Mouse (Mus musculus) kidney, embryonic 14.5 days (tissue): ENCODE results near the gene Steap3. TPM values are rescaled to one million over a fixed set of nuclear protein-coding genes. Genes with fewer than 3 reads are reported as not detected.

Experiments
- ATAC-seq: fragments of 200-750 bp; cut with Nextera tagmentation; 2 replicates; pipeline ENCODE4 v1.8.0; 2017; ENCODE audit warnings: moderate number of reproducible peaks, mild to moderate bottlenecking, moderate TSS enrichment, moderate library complexity; ENCODE audit not compliant: low FRiP score, low TSS enrichment
- H3K27ac ChIP-seq: fragments of 300-500 bp; sonication (generic); 2 replicates; pipeline ENCODE4 v1.5.1; 2014; ENCODE audit warnings: low read depth, mild to moderate bottlenecking, low read length, moderate library complexity, mixed read lengths
- H3K27me3 ChIP-seq: fragments of 300-500 bp; sonication (generic); 2 replicates; pipeline ENCODE4 v1.6.1; 2014; ENCODE audit warnings: mild to moderate bottlenecking, low read length; ENCODE audit not compliant: control insufficient read depth, insufficient read depth
- H3K36me3 ChIP-seq: fragments of 300-500 bp; sonication (generic); 2 replicates; pipeline ENCODE4 v1.6.1; 2014; ENCODE audit warnings: low read length, mixed read lengths; ENCODE audit not compliant: control insufficient read depth, insufficient read depth
- H3K4me1 ChIP-seq: fragments of 300-500 bp; sonication (generic); 2 replicates; pipeline ENCODE4 v1.6.1; 2014; ENCODE audit warnings: low read length, mixed read lengths; ENCODE audit not compliant: control insufficient read depth, insufficient read depth
- H3K4me2 ChIP-seq: fragments of 300-500 bp; sonication (generic); replicated peaks from 2 replicates; pipeline ENCODE4 v1.6.1; 2014; ENCODE audit warnings: low read depth, mild to moderate bottlenecking, low read length
- H3K4me3 ChIP-seq: fragments of 300-500 bp; sonication (generic); 2 replicates; pipeline ENCODE4 v1.5.1; 2014; ENCODE audit warnings: mild to moderate bottlenecking, low read length
- H3K9ac ChIP-seq: fragments of 300-500 bp; sonication (generic); 2 replicates; pipeline ENCODE4 v1.6.1; 2014; ENCODE audit warnings: low read depth, mild to moderate bottlenecking, low read length, moderate library complexity
- H3K9me3 ChIP-seq: fragments of 300-500 bp; sonication (generic); 2 replicates; pipeline ENCODE4 v1.6.1; 2016; ENCODE audit warnings: low read length; ENCODE audit not compliant: control insufficient read depth
- WGBS: fragments of 180-500 bp; shearing (Covaris S2); extraction: QIAGEN DNeasy Blood & Tissue Kit; methylation state at CpG from one replicate; pipeline ENCODE4 v1.1.7; 2014; 5-methylcytosine and 5-hydroxymethylcytosine counted together
- polyA plus RNA-seq: library from polyadenylated mRNA; unstranded; fragments of >200 nt; fragmentation: Nextera tagmentation; extraction: Ambion mirVana; gene quantifications from 2 replicates; pipeline ENCODE4 v1.2.1, GENCODE M21; 2014

Steap3 gene
- polyA plus RNA-seq, 1 experiment from 2014 or later = 2.2 TPM

DNA sequence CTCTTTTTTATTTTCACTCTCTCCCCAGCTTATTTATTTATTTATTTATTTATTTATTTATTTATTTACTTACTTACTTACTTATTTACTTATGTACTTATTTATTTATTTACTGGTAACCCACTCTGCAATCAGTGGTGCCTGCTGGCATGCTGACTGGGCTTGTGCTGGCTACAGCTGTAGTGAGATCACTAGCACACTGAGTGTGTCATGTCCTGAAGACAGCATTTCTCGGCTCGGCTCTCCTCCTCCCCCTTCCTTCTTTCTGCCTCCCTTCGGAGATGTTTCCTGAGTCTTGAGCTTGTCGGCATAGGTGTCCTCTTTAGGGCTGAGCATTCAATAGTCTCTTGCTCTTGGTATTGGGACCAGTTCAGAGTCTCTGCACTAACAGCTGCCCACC, 73.6 kb downstream of the Steap3 start:
- Histone ChIP-seq H3K36me3 (no peaks in the 10 kb centered on the region), H3K9me3 (no peaks in the 10 kb centered on the region), H3K4me3 (no peak overlapping the region), H3K27ac (no peak overlapping the region), H3K4me2 (no peak overlapping the region), H3K4me1 (no peaks in the 10 kb centered on the region), H3K9ac (no peak overlapping the region), H3K27me3 (no peaks in the 10 kb centered on the region)
- WGBS = 80% methylated on average over 4 of the region's 4 CpGs
- ATAC-seq = no peak

DNA sequence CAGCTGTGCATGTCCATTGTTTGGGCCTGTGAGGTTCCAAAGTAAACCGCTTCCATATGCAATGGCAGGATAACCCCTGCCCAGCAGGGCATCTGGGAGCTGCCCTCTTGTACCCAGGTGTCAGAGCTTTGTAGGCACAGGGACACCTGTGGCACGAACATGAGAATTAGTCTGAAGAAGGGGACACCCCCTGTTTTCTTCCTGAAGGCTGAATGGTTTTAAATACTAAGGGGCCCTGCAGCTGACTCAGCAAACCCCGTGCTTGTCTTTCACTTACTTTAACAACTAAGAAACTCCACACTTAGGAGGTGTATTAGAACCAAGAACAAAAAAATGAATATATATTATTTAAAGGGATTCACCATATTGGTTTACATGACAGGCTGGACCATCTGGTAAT, 74.4 kb downstream of the Steap3 start:
- 70% methylated on average over 3 of the region's 3 CpGs for WGBS
- no peaks in the 10 kb centered on the region for H3K27me3 ChIP-seq
- H3K4me1 ChIP-seq = no peaks in the 10 kb centered on the region
- no peaks in the 10 kb centered on the region for H3K9me3 ChIP-seq
- no peak overlapping the region for H3K27ac ChIP-seq
- no peak overlapping the region for H3K4me2 ChIP-seq
- H3K36me3 ChIP-seq = no peaks in the 10 kb centered on the region
- no peak overlapping the region for H3K9ac ChIP-seq
- ATAC-seq = no peak
- H3K4me3 ChIP-seq = no peak overlapping the region

GRCm38 (mm10) chr1:120197189-120197588, 75.3 kb downstream of the Steap3 start:
- WGBS = 20% methylated on average over 5 of the region's 5 CpGs
- H3K4me1 ChIP-seq = no peaks in the 10 kb centered on the region
- no peak overlapping the region for H3K4me2 ChIP-seq
- no peaks in the 10 kb centered on the region for H3K27me3 ChIP-seq
- no peak overlapping the region for H3K9ac ChIP-seq
- no peak overlapping the region for H3K4me3 ChIP-seq
- ATAC-seq = peak; percentile 78
- H3K36me3 ChIP-seq = no peaks in the 10 kb centered on the region
- H3K27ac ChIP-seq = no peak overlapping the region
- no peaks in the 10 kb centered on the region for H3K9me3 ChIP-seq

DNA sequence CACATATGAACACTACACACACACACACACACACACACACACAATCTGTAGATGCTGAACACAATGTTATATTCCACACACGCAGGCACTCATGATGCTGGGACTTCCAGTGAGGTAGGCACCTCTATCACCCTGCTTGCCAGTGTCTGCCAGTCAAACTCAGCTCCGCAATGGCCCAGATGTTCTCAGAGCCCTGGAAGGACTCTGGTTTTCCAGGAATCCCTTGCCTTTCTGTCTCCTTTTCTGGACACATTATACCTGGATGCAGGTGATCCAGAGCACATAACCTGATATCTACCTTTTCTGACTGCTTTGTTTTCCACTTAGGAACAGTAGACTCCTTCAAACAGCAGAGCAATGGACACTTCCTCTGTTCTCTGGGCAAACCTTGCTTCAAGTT, 75.8 kb downstream of the Steap3 start:
- WGBS = 92% methylated on average over 2 of the region's 2 CpGs
- Histone ChIP-seq H3K9me3 (no peaks in the 10 kb centered on the region), H3K27ac (no peak overlapping the region), H3K27me3 (no peaks in the 10 kb centered on the region), H3K9ac (no peak overlapping the region), H3K36me3 (no peaks in the 10 kb centered on the region), H3K4me2 (no peak overlapping the region), H3K4me3 (no peak overlapping the region), H3K4me1 (no peaks in the 10 kb centered on the region)
- no peak for ATAC-seq

DNA sequence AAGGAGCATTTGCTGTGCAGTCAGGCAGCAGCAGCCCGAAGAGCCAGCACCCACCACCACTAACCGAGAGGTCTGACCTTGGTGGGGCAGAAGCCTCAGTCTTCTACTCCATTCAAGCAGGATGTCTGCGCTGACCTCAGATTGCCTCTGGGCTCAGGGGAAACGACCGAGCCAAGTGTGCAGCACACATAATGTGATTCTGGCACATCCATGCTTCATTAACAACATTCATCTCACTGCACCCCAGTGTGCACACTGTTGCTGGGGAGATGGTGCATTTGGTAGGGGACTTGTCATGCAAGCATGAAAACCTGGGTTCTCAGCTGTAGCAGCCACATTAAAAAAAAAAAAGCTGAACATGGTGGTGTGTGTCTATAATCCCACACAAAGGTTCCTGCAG, 76.6 kb downstream of the Steap3 start:
- peaks cover 4% of the 10 kb centered on the region; the same call in 1 of the 2 replicates for H3K9me3 ChIP-seq
- H3K27me3 ChIP-seq = no peaks in the 10 kb centered on the region
- H3K36me3 ChIP-seq = no peaks in the 10 kb centered on the region
- no peaks in the 10 kb centered on the region for H3K4me1 ChIP-seq
- H3K9ac ChIP-seq = no peak overlapping the region
- H3K4me3 ChIP-seq = no peak overlapping the region
- H3K4me2 ChIP-seq = no peak overlapping the region
- H3K27ac ChIP-seq = no peak overlapping the region
- 58% methylated on average over 5 of the region's 5 CpGs for WGBS
- no peak for ATAC-seq

DNA sequence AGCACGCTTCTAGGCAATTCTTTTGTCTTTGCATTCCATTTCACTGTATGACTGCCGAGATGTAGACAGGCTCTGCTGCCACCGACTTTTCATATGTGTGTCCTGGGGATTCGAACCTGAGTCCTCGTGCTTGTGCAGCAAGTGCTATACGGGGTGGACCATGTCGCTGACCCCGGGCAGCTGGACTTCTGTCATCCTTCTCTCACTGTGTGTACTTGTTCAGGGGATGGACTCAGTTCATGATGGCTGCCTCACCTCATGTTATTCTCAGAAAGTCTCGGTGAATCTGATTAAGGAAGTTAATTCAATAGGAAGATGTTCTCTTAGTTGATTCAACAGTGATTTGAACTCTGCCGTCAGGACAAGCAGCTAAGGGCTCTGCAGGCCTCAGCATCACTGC, 78.9 kb downstream of the Steap3 start:
- no peaks in the 10 kb centered on the region for H3K27me3 ChIP-seq
- H3K27ac ChIP-seq = no peak overlapping the region
- H3K4me2 ChIP-seq = no peak overlapping the region
- H3K9me3 ChIP-seq = peaks cover 4% of the 10 kb centered on the region; the same call in 1 of the 2 replicates
- no peak overlapping the region for H3K9ac ChIP-seq
- no peaks in the 10 kb centered on the region for H3K36me3 ChIP-seq
- no peak overlapping the region for H3K4me3 ChIP-seq
- no peak for ATAC-seq
- no peaks in the 10 kb centered on the region for H3K4me1 ChIP-seq
- WGBS = 90% methylated on average over 10 of the region's 10 CpGs

- Histone ChIP-seq H3K9me3 (peaks cover 4% of the 10 kb centered on the region; the same call in 1 of the 2 replicates), H3K27me3 (no peaks in the 10 kb centered on the region), H3K4me2 (no peak overlapping the region), H3K27ac (no peak overlapping the region), H3K4me3 (no peak overlapping the region), H3K4me1 (no peaks in the 10 kb centered on the region), H3K36me3 (no peaks in the 10 kb centered on the region), H3K9ac (no peak overlapping the region)
- no peak for ATAC-seq
- 75% methylated on average over 6 of the region's 6 CpGs for WGBS
These were observed 80.2 kb downstream of the Steap3 start for GRCm38 (mm10) chr1:120192321-120192720.

DNA sequence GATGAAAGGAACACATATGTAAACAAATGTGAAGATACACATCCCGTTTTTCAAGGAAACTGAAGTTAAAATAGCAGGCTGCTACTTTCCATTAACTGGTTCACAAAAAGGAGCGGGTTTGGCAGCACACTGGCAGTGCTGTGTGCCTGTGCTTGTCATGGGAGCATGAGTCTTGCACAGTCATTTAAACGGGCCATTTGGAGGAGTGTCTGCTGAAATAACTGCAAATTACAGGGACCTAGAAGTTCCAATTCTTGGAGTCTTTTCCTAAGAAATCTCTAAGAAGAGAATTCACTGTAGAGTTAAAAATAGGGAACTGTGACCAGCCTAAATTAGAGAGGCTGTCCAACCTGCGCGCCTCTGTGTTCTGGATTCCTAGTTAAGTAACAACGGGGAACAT, 81.6 kb downstream of the Steap3 start:
- H3K27me3 ChIP-seq = no peaks in the 10 kb centered on the region
- ATAC-seq = no peak
- 85% methylated on average over 6 of the region's 6 CpGs for WGBS

GRCm38 (mm10) chr1:120190300-120190699, 82.2 kb downstream of the Steap3 start:
- H3K4me3 ChIP-seq = no peak overlapping the region
- no peaks in the 10 kb centered on the region for H3K27me3 ChIP-seq
- no peaks in the 10 kb centered on the region for H3K36me3 ChIP-seq
- H3K27ac ChIP-seq = no peak overlapping the region
- ATAC-seq = no peak
- H3K4me2 ChIP-seq = no peak overlapping the region
- H3K9ac ChIP-seq = no peak overlapping the region
- H3K4me1 ChIP-seq = no peaks in the 10 kb centered on the region
- H3K9me3 ChIP-seq = peaks cover 4% of the 10 kb centered on the region; the same call in 1 of the 2 replicates
- 92% methylated on average over 2 of the region's 2 CpGs for WGBS

More for the DNA sequence above, 81.6 kb downstream of the Steap3 start:
- Histone ChIP-seq H3K27ac (no peak overlapping the region), H3K36me3 (no peaks in the 10 kb centered on the region), H3K9me3 (peaks cover 4% of the 10 kb centered on the region; the same call in 1 of the 2 replicates), H3K9ac (no peak overlapping the region), H3K4me2 (no peak overlapping the region), H3K4me1 (no peaks in the 10 kb centered on the region), H3K4me3 (no peak overlapping the region)
